Mouse (Mus musculus) brain, embryonic 14.5 days (tissue): ENCODE results near the gene Plekhj1.

Source experiments
- CTCF ChIP-seq: fragments of 200-500 bp; IDR thresholded peaks from 2 replicates; pipeline ENCODE4 v1.5.1; 2012; ENCODE audit warnings: inconsistent platforms, mild to moderate bottlenecking, moderate library complexity, borderline replicate concordance; ENCODE audit not compliant: insufficient read depth, insufficient read length; ENCODE audit errors: extremely low read depth
- POLR2A ChIP-seq: fragments of 200-500 bp; IDR thresholded peaks from 2 replicates; pipeline ENCODE4 v1.6.1; 2012; ENCODE audit warnings: mild to moderate bottlenecking, inconsistent platforms, borderline replicate concordance; ENCODE audit not compliant: poor library complexity, insufficient read depth, insufficient read length, severe bottlenecking; ENCODE audit errors: extremely low read depth

DNA sequence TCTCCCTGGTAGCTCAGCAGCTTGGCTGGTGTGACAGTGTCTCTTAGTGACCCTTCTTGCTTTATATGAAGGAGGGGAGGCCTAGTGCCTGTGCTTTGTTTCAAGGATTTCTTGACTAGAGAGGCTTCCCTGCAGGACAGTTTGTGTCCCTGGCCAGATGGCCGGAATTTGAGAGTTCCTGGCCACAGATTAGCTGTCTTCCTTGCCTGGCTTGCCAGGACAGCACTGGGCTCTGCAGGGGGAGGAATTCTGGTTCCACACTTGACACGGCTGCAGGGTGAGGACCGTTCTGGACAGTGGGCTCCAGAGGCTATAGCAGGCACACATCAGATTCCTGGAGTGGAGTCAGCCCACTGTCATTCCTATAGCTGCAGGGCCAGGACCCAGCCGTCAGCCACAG is 22.7 kb downstream of the Plekhj1 start:
- no peak for TF ChIP-seq CTCF
- TF ChIP-seq POLR2A = no peak
